Mouse (Mus musculus) limb, embryonic 11.5 days (tissue): ENCODE measurements around the gene Lancl1. TPM values are rescaled to one million over a fixed set of nuclear protein-coding genes. Genes with fewer than 3 reads are reported as not detected.

Experiments used
- polyA plus RNA-seq: library from polyadenylated mRNA; unstranded; fragments of >200 nt; fragmentation: Nextera tagmentation; extraction: Ambion mirVana; gene quantifications from 2 replicates; pipeline ENCODE4 v1.2.1, GENCODE M21; 2014

Lancl1 gene
- polyA plus RNA-seq, 1 experiment from 2014 or later, result 97.0 TPM

Other genes with a start within 250 kb of the Lancl1 start
- 16.0 and 17.0 TPM in 2 replicates for gene Kansl1l, start 221.3 kb downstream of the Lancl1 start, polyA plus RNA-seq
- gene Acadl, start 175.6 kb downstream of the Lancl1 start, polyA plus RNA-seq, result 54.1 and 58.4 TPM in 2 replicates
- gene Myl1, start 93.5 kb downstream of the Lancl1 start, polyA plus RNA-seq, result 26.9 and 27.3 TPM in 2 replicates
- 0.07 and 0.10 TPM in 2 replicates for gene Cps1, start 84.2 kb upstream of the Lancl1 start, polyA plus RNA-seq